Mouse (Mus musculus) intestine, embryonic 14.5 days (tissue): Measurements from ENCODE around the gene Ppih. TPM values are rescaled to one million over a fixed set of nuclear protein-coding genes. Genes with fewer than 3 reads are reported as not detected.
A peak's percentile ranks its signal among the peaks of the same experiment; 100 is the strongest.

ENCODE experiments used
- ATAC-seq: fragments of 200-750 bp; cut with Nextera tagmentation; replicated peaks from 2 replicates; pipeline ENCODE4 v1.8.0; 2017; ENCODE audit warnings: low read depth, moderate number of reproducible peaks, moderate TSS enrichment, moderate library complexity; ENCODE audit not compliant: low FRiP score, low TSS enrichment
- DNase-seq: peaks from one replicate; pipeline ENCODE4 v3.0.0-alpha.2; 2018; ENCODE audit warnings: low spot score
- H3K27ac ChIP-seq: fragments of 300-500 bp; sonication (generic); 2 replicates; pipeline ENCODE4 v1.5.1; 2014; ENCODE audit warnings: low read depth, mild to moderate bottlenecking, control low read depth
- H3K27me3 ChIP-seq: fragments of 300-500 bp; sonication (generic); replicated peaks from 2 replicates; pipeline ENCODE4 v1.6.1; 2014; ENCODE audit warnings: low read length, control low read depth; ENCODE audit not compliant: control insufficient read depth, insufficient read depth
- H3K36me3 ChIP-seq: fragments of 300-500 bp; sonication (generic); 2 replicates; pipeline ENCODE4 v1.6.1; 2014; ENCODE audit warnings: low read length, control low read depth; ENCODE audit not compliant: control insufficient read depth, insufficient read depth
- H3K4me1 ChIP-seq: fragments of 300-500 bp; sonication (generic); replicated peaks from 2 replicates; pipeline ENCODE4 v1.6.1; 2014; ENCODE audit warnings: low read length, control low read depth, mixed read lengths; ENCODE audit not compliant: control insufficient read depth, insufficient read depth
- H3K4me2 ChIP-seq: fragments of 300-500 bp; sonication (generic); 2 replicates; pipeline ENCODE4 v1.6.1; 2014; ENCODE audit warnings: low read length
- H3K4me3 ChIP-seq: fragments of 300-500 bp; sonication (generic); 2 replicates; pipeline ENCODE4 v1.5.1; 2014; ENCODE audit warnings: low read depth, low read length, control low read depth, mixed read lengths
- H3K9ac ChIP-seq: fragments of 300-500 bp; sonication (generic); 2 replicates; pipeline ENCODE4 v1.6.1; 2014; ENCODE audit warnings: mild to moderate bottlenecking, low read length
- H3K9me3 ChIP-seq: fragments of 300-500 bp; sonication (generic); 2 replicates; pipeline ENCODE4 v1.6.1; 2016; ENCODE audit warnings: low read length, control low read depth; ENCODE audit not compliant: control insufficient read depth
- WGBS: fragments of 180-500 bp; shearing (Covaris S2); extraction: QIAGEN DNeasy Blood & Tissue Kit; methylation state at CpG from one replicate; pipeline ENCODE4 v1.1.7; 2014; 5-methylcytosine and 5-hydroxymethylcytosine counted together
- polyA plus RNA-seq: library from polyadenylated mRNA; unstranded; fragments of >200 nt; fragmentation: Nextera tagmentation; extraction: Ambion mirVana; gene quantifications from 2 replicates; pipeline ENCODE4 v1.2.1, GENCODE M21; 2014

Ppih gene
- polyA plus RNA-seq, 1 experiment from 2014 or later = 110 TPM

GRCm38 (mm10) chr4:119333487-119333886, 13.1 kb upstream of the Ppih start:
- no peak overlapping the region for H3K9ac ChIP-seq
- no peaks in the 10 kb centered on the region for H3K9me3 ChIP-seq
- H3K36me3 ChIP-seq = no peaks in the 10 kb centered on the region
- no peak overlapping the region for H3K27ac ChIP-seq
- no peaks in the 10 kb centered on the region for H3K4me1 ChIP-seq
- H3K4me3 ChIP-seq = no peak overlapping the region
- 89% methylated on average over 6 of the region's 6 CpGs for WGBS
- ATAC-seq (no peak), DNase-seq (no peak)
- H3K27me3 ChIP-seq = no peaks in the 10 kb centered on the region
- no peak overlapping the region for H3K4me2 ChIP-seq

- Histone ChIP-seq H3K27me3 (no peaks in the 10 kb centered on the region), H3K9me3 (no peaks in the 10 kb centered on the region), H3K4me1 (peaks cover 10% of the 10 kb centered on the region), H3K27ac (peak overlapping the region; percentile 51; the same call in 1 of the 2 replicates), H3K4me2 (peak overlapping the region; percentile 98), H3K9ac (peak overlapping the region; percentile 52), H3K4me3 (peak overlapping the region; percentile 79), H3K36me3 (peaks cover 34% of the 10 kb centered on the region)
- DNase-seq = peak; percentile 59
- ATAC-seq = peak; percentile 47
- WGBS = 35% methylated on average over 10 of the region's 10 CpGs
Observed at GRCm38 (mm10) chr4:119320896-119321550, 677 bp upstream of the Ppih start.

- no peak overlapping the region for H3K9ac ChIP-seq
- WGBS = 86% methylated on average over 1 of the region's 1 CpGs
- no peaks in the 10 kb centered on the region for H3K9me3 ChIP-seq
- ATAC-seq = no peak
- no peak overlapping the region for H3K4me2 ChIP-seq
- H3K4me1 ChIP-seq = no peaks in the 10 kb centered on the region
- DNase-seq = no peak
- no peaks in the 10 kb centered on the region for H3K27me3 ChIP-seq
- H3K27ac ChIP-seq = no peak overlapping the region
- peaks cover 86% of the 10 kb centered on the region for H3K36me3 ChIP-seq
- no peak overlapping the region for H3K4me3 ChIP-seq
Observed at GRCm38 (mm10) chr4:119313756-119314155, 6.6 kb downstream of the Ppih start.

GRCm38 (mm10) chr4:119305418-119305817, 14.9 kb downstream of the Ppih start:
- Histone ChIP-seq H3K9me3 (no peaks in the 10 kb centered on the region), H3K4me2 (no peak overlapping the region), H3K27ac (no peak overlapping the region), H3K4me1 (no peaks in the 10 kb centered on the region), H3K36me3 (peaks cover 19% of the 10 kb centered on the region), H3K9ac (no peak overlapping the region), H3K27me3 (no peaks in the 10 kb centered on the region), H3K4me3 (no peak overlapping the region)
- 67% methylated on average over 5 of the region's 5 CpGs for WGBS
- DNase-seq = no peak
- ATAC-seq = no peak

GRCm38 (mm10) chr4:119303291-119303690, 17.1 kb downstream of the Ppih start:
- 92% methylated on average over 8 of the region's 8 CpGs for WGBS
- no peak for ATAC-seq
- H3K4me2 ChIP-seq = no peak overlapping the region
- no peak overlapping the region for H3K27ac ChIP-seq
- peaks cover 3% of the 10 kb centered on the region; the same call in 1 of the 2 replicates for H3K36me3 ChIP-seq
- DNase-seq = no peak
- no peak overlapping the region for H3K4me3 ChIP-seq
- H3K4me1 ChIP-seq = no peaks in the 10 kb centered on the region
- H3K9ac ChIP-seq = no peak overlapping the region
- H3K27me3 ChIP-seq = no peaks in the 10 kb centered on the region
- no peaks in the 10 kb centered on the region for H3K9me3 ChIP-seq

- Histone ChIP-seq H3K4me1 (no peaks in the 10 kb centered on the region), H3K9ac (no peak overlapping the region), H3K4me2 (no peak overlapping the region), H3K27ac (no peak overlapping the region), H3K27me3 (no peaks in the 10 kb centered on the region), H3K36me3 (no peaks in the 10 kb centered on the region), H3K4me3 (no peak overlapping the region), H3K9me3 (no peaks in the 10 kb centered on the region)
- DNase-seq = no peak
- WGBS = 82% methylated on average over 3 of the region's 3 CpGs
- ATAC-seq = no peak
Observed at GRCm38 (mm10) chr4:119301777-119302176, 18.6 kb downstream of the Ppih start.

GRCm38 (mm10) chr4:119300761-119301160, 19.6 kb downstream of the Ppih start:
- DNase-seq (no peak), ATAC-seq (no peak)
- Histone ChIP-seq H3K36me3 (no peaks in the 10 kb centered on the region), H3K27ac (no peak overlapping the region), H3K27me3 (no peaks in the 10 kb centered on the region), H3K4me1 (no peaks in the 10 kb centered on the region), H3K4me3 (no peak overlapping the region), H3K9me3 (no peaks in the 10 kb centered on the region), H3K9ac (no peak overlapping the region), H3K4me2 (no peak overlapping the region)
- WGBS = 94% methylated on average over 3 of the region's 3 CpGs

GRCm38 (mm10) chr4:119297361-119297760, 23.0 kb downstream of the Ppih start:
- ATAC-seq = no peak
- WGBS = 50% methylated on average over 2 of the region's 2 CpGs
- no peak overlapping the region for H3K4me2 ChIP-seq

GRCm38 (mm10) chr4:119295134-119295453, 25.3 kb downstream of the Ppih start:
- WGBS = 10% methylated on average over 6 of the region's 6 CpGs
- peaks cover 18% of the 10 kb centered on the region for H3K4me1 ChIP-seq
- H3K4me2 ChIP-seq = peak overlapping the region; percentile 81
- no peaks in the 10 kb centered on the region for H3K27me3 ChIP-seq
- peaks cover 17% of the 10 kb centered on the region for H3K36me3 ChIP-seq
- peak; percentile 68 for DNase-seq
- no peak for ATAC-seq
- peak overlapping the region; percentile 89 for H3K9ac ChIP-seq
- peak overlapping the region; percentile 74 for H3K27ac ChIP-seq
- H3K9me3 ChIP-seq = no peaks in the 10 kb centered on the region
- H3K4me3 ChIP-seq = peak overlapping the region; percentile 97

More at GRCm38 (mm10) chr4:119297361-119297760, 23.0 kb downstream of the Ppih start:
- no peaks in the 10 kb centered on the region for H3K9me3 ChIP-seq
- H3K4me3 ChIP-seq = no peak overlapping the region
- DNase-seq = no peak
- no peak overlapping the region for H3K27ac ChIP-seq
- no peak overlapping the region for H3K9ac ChIP-seq
- peaks cover 10% of the 10 kb centered on the region for H3K4me1 ChIP-seq
- no peaks in the 10 kb centered on the region for H3K27me3 ChIP-seq
- H3K36me3 ChIP-seq = no peaks in the 10 kb centered on the region
